Comparison of ENCODE assay signal across 8 mouse cellular contexts in the genomic region with DNA sequence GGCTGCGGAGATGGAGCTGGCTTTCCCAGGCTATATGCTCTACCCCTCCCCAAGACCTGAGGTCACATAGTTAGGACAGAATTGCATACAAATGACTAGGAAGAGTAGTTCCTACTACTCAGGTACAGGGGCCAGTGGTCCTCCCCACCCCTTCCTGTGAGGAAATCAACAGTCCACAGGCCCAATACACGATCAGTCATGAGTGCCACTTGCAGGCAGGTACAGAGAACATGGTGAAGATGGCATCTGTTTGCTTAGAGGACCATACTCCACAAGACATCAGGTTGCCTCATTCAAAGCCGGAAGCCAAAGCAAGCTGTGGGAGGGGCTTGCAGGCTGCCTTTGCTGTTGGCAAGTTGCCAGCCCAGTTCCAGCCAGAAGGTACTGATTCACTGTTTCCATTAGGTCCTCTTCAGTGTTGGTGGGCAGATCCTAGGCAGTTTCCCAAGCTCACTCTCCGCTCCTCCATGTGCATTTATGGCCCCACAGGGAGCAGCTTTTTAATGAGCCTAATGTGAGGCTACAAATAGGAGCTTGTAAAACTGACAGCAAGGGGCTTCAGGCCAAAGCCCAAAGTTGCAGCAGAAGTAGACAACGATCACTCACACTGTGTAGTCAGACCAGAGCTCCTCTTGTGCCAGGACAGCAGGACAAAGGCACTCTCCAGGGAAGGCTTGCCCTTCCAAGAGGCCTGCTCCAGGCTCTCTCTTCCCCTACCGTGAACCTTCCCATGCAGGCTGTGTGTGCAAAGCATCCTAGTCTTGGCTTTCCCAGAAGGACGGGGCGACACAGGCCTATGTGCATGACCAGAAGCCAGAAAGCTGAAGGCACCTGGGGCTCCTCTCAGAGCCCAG.
DNase-seq lines count a peak whose midpoint lies in the region; ATAC-seq lines count a peak whose summit lies in the region.

No protein-coding gene starts in this region.

- H3K9me3 ChIP-seq in hindbrain, embryonic 13.5 days = no peaks in the 10 kb centered on the region
- no peaks in the 10 kb centered on the region for H3K9me3 ChIP-seq in hindbrain, embryonic 10.5 days
- no peaks in the 10 kb centered on the region for H3K9me3 ChIP-seq in intestine, embryonic 15.5 days
- H3K9me3 ChIP-seq in limb, embryonic 11.5 days (ENCODE audit: control insufficient read depth, low read length) = no peaks in the 10 kb centered on the region

- no peaks in the 10 kb centered on the region for H3K36me3 ChIP-seq in hindbrain, embryonic 13.5 days
- H3K36me3 ChIP-seq in hindbrain, embryonic 10.5 days = no peaks in the 10 kb centered on the region
- no peaks in the 10 kb centered on the region for H3K36me3 ChIP-seq in intestine, embryonic 15.5 days
- no peaks in the 10 kb centered on the region for H3K36me3 ChIP-seq in limb, embryonic 11.5 days (ENCODE audit: control insufficient read depth, insufficient read depth, low read length)

- DNase-seq in hindbrain, embryonic 10.5 days (ENCODE audit: low spot score) = no peak
- DNase-seq in T-cell, adult 2 months (ENCODE audit: low spot score) = peak; percentile 79
- peak; percentile 52 for DNase-seq in gastrocnemius, postnatal 14 days
- peak; percentile 69 for DNase-seq in limb, embryonic 11.5 days (ENCODE audit: low spot score)
- DNase-seq in ovary, postnatal 36 days (ENCODE audit: low spot score) = peak; percentile 30
- DNase-seq in B cell, adult 2 months = no peak

- 53% methylated on average over 8 of the region's 8 CpGs for WGBS in hindbrain, embryonic 13.5 days
- WGBS in hindbrain, embryonic 10.5 days = 79% methylated on average over 8 of the region's 8 CpGs
- WGBS in intestine, embryonic 15.5 days = 60% methylated on average over 8 of the region's 8 CpGs
- WGBS in limb, embryonic 11.5 days = 53% methylated on average over 8 of the region's 8 CpGs

- no peak overlapping the region for H3K9ac ChIP-seq in hindbrain, embryonic 13.5 days
- H3K9ac ChIP-seq in intestine, embryonic 15.5 days = no peak overlapping the region
- no peak overlapping the region; the same call in 1 of the 2 replicates for H3K9ac ChIP-seq in limb, embryonic 11.5 days (ENCODE audit: low read length)

- ATAC-seq in hindbrain, embryonic 13.5 days (ENCODE audit: low FRiP score) = peak; percentile 21; the same call in 1 of the 2 replicates
- ATAC-seq in intestine, embryonic 15.5 days = peak; percentile 83
- ATAC-seq in limb, embryonic 11.5 days (ENCODE audit: insufficient number of reproducible peaks, low FRiP score, low TSS enrichment, low read depth) = 0 out of 2 replicates have a peak, but pooled peaks have one; percentile 42

- no peak overlapping the region for H3K4me3 ChIP-seq in hindbrain, embryonic 13.5 days
- H3K4me3 ChIP-seq in hindbrain, embryonic 10.5 days = no peak overlapping the region
- H3K4me3 ChIP-seq in intestine, embryonic 15.5 days (replicated peaks) = no peak overlapping the region
- H3K4me3 ChIP-seq in limb, embryonic 11.5 days (ENCODE audit: low read depth, low read length) = no peak overlapping the region

- H3K27me3 ChIP-seq in hindbrain, embryonic 13.5 days = no peaks in the 10 kb centered on the region
- H3K27me3 ChIP-seq in hindbrain, embryonic 10.5 days (ENCODE audit: insufficient read depth, poor library complexity, severe bottlenecking) = no peaks in the 10 kb centered on the region; the same call in 1 of the 2 replicates
- H3K27me3 ChIP-seq in intestine, embryonic 15.5 days (replicated peaks) = no peaks in the 10 kb centered on the region
- no peaks in the 10 kb centered on the region for H3K27me3 ChIP-seq in limb, embryonic 11.5 days (ENCODE audit: control insufficient read depth, insufficient read depth, low read length)

- H3K4me2 ChIP-seq in hindbrain, embryonic 13.5 days = no peak overlapping the region
- H3K4me2 ChIP-seq in intestine, embryonic 15.5 days (replicated peaks) = no peak overlapping the region
- H3K4me2 ChIP-seq in limb, embryonic 11.5 days (ENCODE audit: low read depth, severe bottlenecking) = no peak overlapping the region

- H3K27ac ChIP-seq in hindbrain, embryonic 13.5 days = no peak overlapping the region
- no peak overlapping the region for H3K27ac ChIP-seq in hindbrain, embryonic 10.5 days
- no peak overlapping the region for H3K27ac ChIP-seq in intestine, embryonic 15.5 days
- 0 out of 2 replicates have a peak overlapping the region, but pooled peaks have one; percentile 36 for H3K27ac ChIP-seq in limb, embryonic 11.5 days (replicated peaks; ENCODE audit: low read depth, low read length)

- H3K4me1 ChIP-seq in hindbrain, embryonic 13.5 days (replicated peaks) = peaks cover 30% of the 10 kb centered on the region
- peaks cover 36% of the 10 kb centered on the region for H3K4me1 ChIP-seq in hindbrain, embryonic 10.5 days (replicated peaks)
- H3K4me1 ChIP-seq in intestine, embryonic 15.5 days (replicated peaks) = peaks cover 10% of the 10 kb centered on the region
- H3K4me1 ChIP-seq in limb, embryonic 11.5 days (ENCODE audit: control insufficient read depth, insufficient read depth, low read length) = peaks cover 17% of the 10 kb centered on the region

- intact Hi-C loops in gastrocnemius, postnatal 14 days (cut with DNase I; ENCODE audit: low total_unique reads) = no loop called here

Comparison
In these comparisons a context has a peak if more than half of its experiments do, and no peak if none do; other contexts are left out.
1. ATAC-seq: peak in every context shown above with its lines; median percentile 83 in intestine, embryonic 15.5 days; 42 in limb, embryonic 11.5 days; 21 in hindbrain, embryonic 13.5 days.
2. DNase-seq: peak in T-cell, adult 2 months (single experiment), gastrocnemius, postnatal 14 days (single experiment), limb, embryonic 11.5 days (single experiment) and ovary, postnatal 36 days (single experiment); none in hindbrain, embryonic 10.5 days (single experiment) and B cell, adult 2 months (0 of 2).